Mouse (Mus musculus) hindbrain, embryonic 11.5 days (tissue): ENCODE results near the gene Iqcd. TPM values are rescaled to one million over a fixed set of nuclear protein-coding genes. Genes with fewer than 3 reads are reported as not detected.
A peak's percentile ranks its signal among the peaks of the same experiment; 100 is the strongest.

Source experiments
- ATAC-seq: fragments of 200-750 bp; cut with Nextera tagmentation; 2 replicates; pipeline ENCODE4 v1.8.0; 2017; ENCODE audit warnings: mild to moderate bottlenecking, moderate TSS enrichment, moderate library complexity; ENCODE audit not compliant: low FRiP score
- DNase-seq: peaks from one replicate; pipeline ENCODE4 v3.0.0-alpha.2; 2015; ENCODE audit warnings: low spot score
- H3K27ac ChIP-seq: fragments of 300-500 bp; sonication (generic); 2 replicates; pipeline ENCODE4 v1.5.1; 2014; ENCODE audit warnings: mild to moderate bottlenecking, low read depth, low read length
- H3K27me3 ChIP-seq: fragments of 300-500 bp; sonication (generic); 2 replicates; pipeline ENCODE4 v1.6.1; 2014; ENCODE audit warnings: mild to moderate bottlenecking, low read length, moderate library complexity, mixed read lengths; ENCODE audit not compliant: control insufficient read depth, insufficient read depth
- H3K36me3 ChIP-seq: fragments of 300-500 bp; sonication (generic); 2 replicates; pipeline ENCODE4 v1.6.1; 2014; ENCODE audit warnings: mild to moderate bottlenecking, low read length, moderate library complexity, mixed read lengths; ENCODE audit not compliant: control insufficient read depth, insufficient read depth
- H3K4me1 ChIP-seq: fragments of 300-500 bp; sonication (generic); replicated peaks from 2 replicates; pipeline ENCODE4 v1.6.1; 2014; ENCODE audit warnings: low read length, mixed read lengths; ENCODE audit not compliant: control insufficient read depth, insufficient read depth
- H3K4me2 ChIP-seq: fragments of 300-500 bp; sonication (generic); replicated peaks from 2 replicates; pipeline ENCODE4 v1.6.1; 2014; ENCODE audit warnings: mild to moderate bottlenecking, low read depth, low read length
- H3K4me3 ChIP-seq: fragments of 300-500 bp; sonication (generic); 2 replicates; pipeline ENCODE4 v1.5.1; 2014; ENCODE audit warnings: low read depth, low read length
- H3K9ac ChIP-seq: fragments of 300-500 bp; sonication (generic); 2 replicates; pipeline ENCODE4 v1.6.1; 2014; ENCODE audit warnings: low read depth, low read length
- H3K9me3 ChIP-seq: fragments of 300-500 bp; sonication (generic); 2 replicates; pipeline ENCODE4 v1.6.1; 2016; ENCODE audit warnings: low read length; ENCODE audit not compliant: control insufficient read depth
- WGBS: fragments of 180-500 bp; shearing (Covaris S2); extraction: QIAGEN DNeasy Blood & Tissue Kit; methylation state at CpG from one replicate; pipeline ENCODE4 v1.1.7; 2014; 5-methylcytosine and 5-hydroxymethylcytosine counted together
- polyA plus RNA-seq: library from polyadenylated mRNA; unstranded; fragments of >200 nt; fragmentation: Nextera tagmentation; extraction: Ambion mirVana; gene quantifications from 2 replicates; pipeline ENCODE4 v1.2.1, GENCODE M21; 2014

The Iqcd gene
- polyA plus RNA-seq, 1 experiment from 2014 or later: 1.1 TPM

GRCm38 (mm10) chr5:120604839-120605238, 16.0 kb downstream of the Iqcd start:
- Histone ChIP-seq H3K4me3 (peak overlapping the region; percentile 14; the same call in 1 of the 2 replicates), H3K27ac (no peak overlapping the region), H3K4me2 (peak overlapping the region; percentile 44), H3K36me3 (no peaks in the 10 kb centered on the region), H3K4me1 (no peaks in the 10 kb centered on the region; the same call in 1 of the 2 replicates), H3K27me3 (no peaks in the 10 kb centered on the region), H3K9ac (no peak overlapping the region), H3K9me3 (no peaks in the 10 kb centered on the region)
- DNase-seq (peak; percentile 93), ATAC-seq (peak; percentile 46; the same call in 1 of the 2 replicates)
- 3% methylated on average over 6 of the region's 6 CpGs for WGBS

GRCm38 (mm10) chr5:120605241-120605661, 16.4 kb downstream of the Iqcd start:
- ATAC-seq (peak; percentile 53), DNase-seq (peak; percentile 47)
- H3K4me2 ChIP-seq: peak overlapping the region; percentile 44
- H3K9ac ChIP-seq: no peak overlapping the region
- WGBS: 1% methylated on average over 10 of the region's 10 CpGs
- H3K4me1 ChIP-seq: no peaks in the 10 kb centered on the region; the same call in 1 of the 2 replicates
- no peak overlapping the region for H3K27ac ChIP-seq
- no peaks in the 10 kb centered on the region for H3K36me3 ChIP-seq
- no peaks in the 10 kb centered on the region for H3K27me3 ChIP-seq
- peak overlapping the region; percentile 14 for H3K4me3 ChIP-seq
- H3K9me3 ChIP-seq: no peaks in the 10 kb centered on the region

- Histone ChIP-seq H3K27ac (no peak overlapping the region), H3K4me2 (peak overlapping the region; percentile 44), H3K36me3 (no peaks in the 10 kb centered on the region), H3K4me1 (no peaks in the 10 kb centered on the region; the same call in 1 of the 2 replicates), H3K9me3 (no peaks in the 10 kb centered on the region), H3K9ac (no peak overlapping the region), H3K27me3 (no peaks in the 10 kb centered on the region), H3K4me3 (peak overlapping the region; percentile 14)
- DNase-seq: peak; percentile 96
- ATAC-seq: peak; percentile 70
- WGBS: 4% methylated on average over 6 of the region's 8 CpGs
Measured at GRCm38 (mm10) chr5:120605688-120606087, 16.9 kb downstream of the Iqcd start.

- Histone ChIP-seq H3K4me3 (no peak overlapping the region), H3K4me2 (no peak overlapping the region), H3K36me3 (no peaks in the 10 kb centered on the region), H3K9me3 (no peaks in the 10 kb centered on the region), H3K4me1 (peaks cover 5% of the 10 kb centered on the region), H3K27me3 (no peaks in the 10 kb centered on the region), H3K27ac (no peak overlapping the region), H3K9ac (no peak overlapping the region)
- 67% methylated on average over 23 of the region's 25 CpGs for WGBS
- no peak for ATAC-seq
- DNase-seq: no peak
Measured at GRCm38 (mm10) chr5:120606590-120607200, 17.9 kb downstream of the Iqcd start.

- Histone ChIP-seq H3K9me3 (no peaks in the 10 kb centered on the region), H3K27ac (no peak overlapping the region), H3K27me3 (no peaks in the 10 kb centered on the region), H3K9ac (no peak overlapping the region), H3K36me3 (no peaks in the 10 kb centered on the region), H3K4me2 (no peak overlapping the region), H3K4me3 (no peak overlapping the region), H3K4me1 (peaks cover 5% of the 10 kb centered on the region)
- ATAC-seq (no peak), DNase-seq (no peak)
- WGBS: 81% methylated on average over 3 of the region's 3 CpGs
Measured at GRCm38 (mm10) chr5:120607335-120607734, 18.5 kb downstream of the Iqcd start.

- no peak for DNase-seq
- H3K4me3 ChIP-seq: no peak overlapping the region
- no peak overlapping the region for H3K9ac ChIP-seq
- no peaks in the 10 kb centered on the region for H3K36me3 ChIP-seq
- H3K9me3 ChIP-seq: no peaks in the 10 kb centered on the region
- H3K4me2 ChIP-seq: no peak overlapping the region
- H3K4me1 ChIP-seq: peaks cover 9% of the 10 kb centered on the region
- no peaks in the 10 kb centered on the region for H3K27me3 ChIP-seq
- ATAC-seq: no peak
- WGBS: 87% methylated on average over 16 of the region's 16 CpGs
- H3K27ac ChIP-seq: no peak overlapping the region
Measured at GRCm38 (mm10) chr5:120609246-120609775, 20.5 kb downstream of the Iqcd start.

GRCm38 (mm10) chr5:120610906-120611305, 22.1 kb downstream of the Iqcd start:
- Histone ChIP-seq H3K4me3 (no peak overlapping the region), H3K27ac (no peak overlapping the region), H3K36me3 (no peaks in the 10 kb centered on the region; the same call in 1 of the 2 replicates), H3K9ac (no peak overlapping the region), H3K27me3 (no peaks in the 10 kb centered on the region), H3K9me3 (no peaks in the 10 kb centered on the region), H3K4me1 (peaks cover 9% of the 10 kb centered on the region), H3K4me2 (no peak overlapping the region)
- 93% methylated on average over 5 of the region's 5 CpGs for WGBS
- ATAC-seq (no peak), DNase-seq (no peak)

- Histone ChIP-seq H3K9me3 (no peaks in the 10 kb centered on the region), H3K27me3 (no peaks in the 10 kb centered on the region), H3K36me3 (no peaks in the 10 kb centered on the region; the same call in 1 of the 2 replicates), H3K27ac (no peak overlapping the region), H3K4me3 (peak overlapping the region; percentile 68), H3K4me2 (peak overlapping the region; percentile 93), H3K4me1 (peaks cover 9% of the 10 kb centered on the region), H3K9ac (peak overlapping the region; percentile 69; the same call in 1 of the 2 replicates)
- DNase-seq (no peak), ATAC-seq (no peak)
- 57% methylated on average over 8 of the region's 8 CpGs for whole genome bisulfite sequencing
Measured at GRCm38 (mm10) chr5:120611416-120611815, 22.6 kb downstream of the Iqcd start.

- Histone ChIP-seq H3K27me3 (no peaks in the 10 kb centered on the region), H3K9ac (peak within 1 kb of the TSS; percentile 69), H3K9me3 (no peaks in the 10 kb centered on the region), H3K4me2 (peak within 1 kb of the TSS; percentile 93), H3K4me1 (peaks cover 9% of the 10 kb centered on the region), H3K4me3 (peak within 1 kb of the TSS; percentile 68), H3K27ac (peak within 1 kb of the TSS; percentile 64), H3K36me3 (no peaks in the 10 kb centered on the region; the same call in 1 of the 2 replicates)
- ATAC-seq: peak; percentile 88
- under 1% methylated on average over 22 of the region's 22 CpGs for WGBS
- DNase-seq: peak; percentile 98
Measured at GRCm38 (mm10) chr5:120612442-120612821, 23.6 kb downstream of the Iqcd start, which contains the start of the genes Rita1 and Ddx54. Gene Rita1 (minus strand): TSS chr5:120612589. Gene Ddx54 (plus strand): TSS chr5:120612739.
